Mouse (Mus musculus) small intestine, adult 2 months (tissue): ENCODE data around the gene Gm20388.

Experiments
- CTCF ChIP-seq: fragments of 200-500 bp; IDR thresholded peaks from 2 replicates; pipeline ENCODE4 v1.5.1; 2012; ENCODE audit warnings: low read depth, mild to moderate bottlenecking, control low read depth, inconsistent platforms, low read length, moderate library complexity, mixed read lengths; ENCODE audit not compliant: insufficient replicate concordance, insufficient read length; ENCODE audit errors: extremely low read depth
- POLR2A ChIP-seq: fragments of 200-500 bp; IDR thresholded peaks from 2 replicates; pipeline ENCODE4 v1.6.1; 2012; ENCODE audit warnings: low read depth, mild to moderate bottlenecking, control low read depth, inconsistent platforms, low read length, moderate library complexity

GRCm38 (mm10) chr8:123781256-123781655, 3870.6 kb downstream of the Gm20388 start:
- TF ChIP-seq CTCF (no peak), POLR2A (no peak)
